Mouse (Mus musculus): ENCODE measurements around the gene Wwc1.

Wwc1 gene

GRCm38 (mm10) chr11:35972270-35972931, 7.9 kb downstream of the Wwc1 start:
- DNase-seq (ENCODE audit: low spot score): no peak

- DNase-seq (ENCODE audit: low spot score): no peak
Measured at GRCm38 (mm10) chr11:35970806-35971705, 9.3 kb downstream of the Wwc1 start.

- no peak for DNase-seq (ENCODE audit: low spot score)
Measured at GRCm38 (mm10) chr11:35968291-35968690, 12.0 kb downstream of the Wwc1 start.

GRCm38 (mm10) chr11:35963981-35964549, 16.3 kb downstream of the Wwc1 start:
- no peak for DNase-seq (ENCODE audit: low spot score)

- DNase-seq (ENCODE audit: low spot score): no peak
Measured at GRCm38 (mm10) chr11:35963554-35963953, 16.8 kb downstream of the Wwc1 start.

GRCm38 (mm10) chr11:35962431-35962830, 17.9 kb downstream of the Wwc1 start:
- no peak for DNase-seq (ENCODE audit: low spot score)

GRCm38 (mm10) chr11:35959270-35959669, 21.1 kb downstream of the Wwc1 start:
- no peak for DNase-seq (ENCODE audit: low spot score)

- DNase-seq (ENCODE audit: low spot score): no peak
Measured at GRCm38 (mm10) chr11:35955572-35955971, 24.8 kb downstream of the Wwc1 start.

- DNase-seq (ENCODE audit: low spot score): no peak
Measured at GRCm38 (mm10) chr11:35953179-35953578, 27.1 kb downstream of the Wwc1 start.

GRCm38 (mm10) chr11:35951727-35952065, 28.6 kb downstream of the Wwc1 start:
- DNase-seq (ENCODE audit: low spot score): no peak

GRCm38 (mm10) chr11:35951058-35951726, 29.1 kb downstream of the Wwc1 start:
- DNase-seq (ENCODE audit: low spot score): no peak

- no peak for DNase-seq (ENCODE audit: low spot score)
Measured at GRCm38 (mm10) chr11:35950466-35950865, 29.9 kb downstream of the Wwc1 start.

GRCm38 (mm10) chr11:35950011-35950410, 30.3 kb downstream of the Wwc1 start:
- DNase-seq (ENCODE audit: low spot score): no peak

- no peak for DNase-seq (ENCODE audit: low spot score)
Measured at GRCm38 (mm10) chr11:35948457-35948881, 31.9 kb downstream of the Wwc1 start.

GRCm38 (mm10) chr11:35947944-35948343, 32.4 kb downstream of the Wwc1 start:
- no peak for DNase-seq (ENCODE audit: low spot score)

GRCm38 (mm10) chr11:35945187-35945586, 35.1 kb downstream of the Wwc1 start:
- DNase-seq (ENCODE audit: low spot score): no peak

- DNase-seq (ENCODE audit: low spot score): no peak
Measured at GRCm38 (mm10) chr11:35941641-35942040, 38.7 kb downstream of the Wwc1 start.

GRCm38 (mm10) chr11:35941064-35941463, 39.3 kb downstream of the Wwc1 start:
- no peak for DNase-seq (ENCODE audit: low spot score)

- no peak for DNase-seq (ENCODE audit: low spot score)
Measured at GRCm38 (mm10) chr11:35938790-35939385, 41.4 kb downstream of the Wwc1 start.

GRCm38 (mm10) chr11:35935645-35936044, 44.7 kb downstream of the Wwc1 start:
- DNase-seq (ENCODE audit: low spot score): no peak

GRCm38 (mm10) chr11:35935133-35935532, 45.2 kb downstream of the Wwc1 start:
- no peak for DNase-seq (ENCODE audit: low spot score)

Data from ovary, postnatal 10 days (tissue).